Mouse (Mus musculus): Measurements from ENCODE around the gene Col27a1. TPM values are rescaled to one million over a fixed set of nuclear protein-coding genes. Genes with fewer than 3 reads are reported as not detected.

Gene Col27a1
- total RNA-seq, 1 experiment from 2014 or later = 0.48 TPM

GRCm38 (mm10) chr4:63221096-63221958 is 7.5 kb downstream of the Col27a1 start:
- no peak for ATAC-seq (replicated peaks; ENCODE audit: insufficient number of reproducible peaks, low FRiP score, low TSS enrichment, poor library complexity, severe bottlenecking)

DNA sequence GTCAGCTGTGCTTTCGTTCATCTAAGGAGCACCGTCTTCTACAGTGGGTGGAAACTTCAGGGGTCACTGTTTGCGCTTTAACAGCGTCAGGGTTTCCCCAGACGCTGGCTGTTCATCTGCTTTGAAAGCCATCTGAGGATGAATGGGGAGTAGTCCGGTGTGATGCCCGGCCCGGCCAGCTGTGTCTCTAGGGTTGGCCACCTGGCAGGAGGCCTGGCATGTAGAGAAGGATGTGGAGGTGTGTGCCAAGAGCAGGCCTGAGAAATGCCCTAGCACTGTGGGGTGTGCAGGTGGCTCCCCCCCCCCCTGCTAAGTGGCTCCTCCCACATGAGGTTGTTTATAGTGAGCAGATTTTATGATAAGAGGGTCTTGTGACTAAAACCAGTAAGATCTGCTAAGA is 8.4 kb downstream of the Col27a1 start:
- no peak for ATAC-seq (replicated peaks; ENCODE audit: insufficient number of reproducible peaks, low FRiP score, low TSS enrichment, poor library complexity, severe bottlenecking)

- no peak for ATAC-seq (replicated peaks; ENCODE audit: insufficient number of reproducible peaks, low FRiP score, low TSS enrichment, poor library complexity, severe bottlenecking)
Observed at GRCm38 (mm10) chr4:63225373-63225772, 11.6 kb downstream of the Col27a1 start.

- no peak for ATAC-seq (replicated peaks; ENCODE audit: insufficient number of reproducible peaks, low FRiP score, low TSS enrichment, poor library complexity, severe bottlenecking)
Observed at GRCm38 (mm10) chr4:63226164-63226882, 12.5 kb downstream of the Col27a1 start.

- no peak for ATAC-seq (replicated peaks; ENCODE audit: insufficient number of reproducible peaks, low FRiP score, low TSS enrichment, poor library complexity, severe bottlenecking)
Observed at GRCm38 (mm10) chr4:63226883-63227235, 13.1 kb downstream of the Col27a1 start.

DNA sequence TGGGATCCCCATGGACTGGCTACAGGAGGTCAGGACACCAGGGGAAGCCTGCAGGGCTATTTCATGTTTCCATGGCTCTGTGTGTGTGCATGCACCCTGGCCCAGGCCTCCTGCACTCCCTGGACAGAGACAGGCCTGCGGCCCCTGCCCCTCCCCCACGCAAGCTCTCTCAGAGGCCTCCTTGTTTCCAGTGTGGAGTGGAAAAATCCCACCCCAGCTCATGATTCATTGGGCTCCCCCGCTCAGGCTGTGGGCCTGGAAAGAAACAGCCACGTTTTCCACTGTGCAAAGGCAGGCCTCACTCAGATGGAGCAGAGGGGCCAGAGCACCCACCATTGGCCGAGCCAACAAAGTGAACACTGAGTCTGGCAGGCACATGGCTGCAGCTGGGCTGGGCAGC is 15.1 kb downstream of the Col27a1 start:
- ATAC-seq (replicated peaks; ENCODE audit: insufficient number of reproducible peaks, low FRiP score, low TSS enrichment, poor library complexity, severe bottlenecking) = no peak

GRCm38 (mm10) chr4:63229991-63230581 is 16.3 kb downstream of the Col27a1 start:
- no peak for ATAC-seq (replicated peaks; ENCODE audit: insufficient number of reproducible peaks, low FRiP score, low TSS enrichment, poor library complexity, severe bottlenecking)

GRCm38 (mm10) chr4:63231121-63231520 is 17.3 kb downstream of the Col27a1 start:
- ATAC-seq (replicated peaks; ENCODE audit: insufficient number of reproducible peaks, low FRiP score, low TSS enrichment, poor library complexity, severe bottlenecking) = no peak

GRCm38 (mm10) chr4:63232542-63233020 is 18.8 kb downstream of the Col27a1 start:
- no peak for ATAC-seq (replicated peaks; ENCODE audit: insufficient number of reproducible peaks, low FRiP score, low TSS enrichment, poor library complexity, severe bottlenecking)

GRCm38 (mm10) chr4:63233557-63234452 is 20.0 kb downstream of the Col27a1 start:
- ATAC-seq (replicated peaks; ENCODE audit: insufficient number of reproducible peaks, low FRiP score, low TSS enrichment, poor library complexity, severe bottlenecking) = no peak

DNA sequence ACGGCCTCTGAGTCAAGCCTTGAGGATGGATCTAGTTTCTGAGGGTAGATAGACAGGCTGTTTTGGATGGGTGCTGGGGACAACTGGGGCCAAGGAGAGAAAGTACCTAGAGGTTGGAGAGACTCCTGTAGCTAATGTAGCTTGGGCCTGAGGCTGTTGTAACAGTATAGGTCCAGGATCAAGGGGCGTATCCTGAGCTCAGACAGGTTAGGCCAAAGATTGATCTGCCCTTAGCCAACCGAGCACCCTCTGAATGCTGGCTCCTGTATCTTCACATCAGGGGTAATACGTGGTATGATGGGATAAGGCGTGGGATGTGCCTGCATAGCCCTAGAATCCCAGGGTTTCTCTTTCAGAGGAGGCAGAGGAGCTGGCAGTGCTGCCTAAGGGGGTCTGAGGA is 21.0 kb downstream of the Col27a1 start:
- no peak for ATAC-seq (replicated peaks; ENCODE audit: insufficient number of reproducible peaks, low FRiP score, low TSS enrichment, poor library complexity, severe bottlenecking)

DNA sequence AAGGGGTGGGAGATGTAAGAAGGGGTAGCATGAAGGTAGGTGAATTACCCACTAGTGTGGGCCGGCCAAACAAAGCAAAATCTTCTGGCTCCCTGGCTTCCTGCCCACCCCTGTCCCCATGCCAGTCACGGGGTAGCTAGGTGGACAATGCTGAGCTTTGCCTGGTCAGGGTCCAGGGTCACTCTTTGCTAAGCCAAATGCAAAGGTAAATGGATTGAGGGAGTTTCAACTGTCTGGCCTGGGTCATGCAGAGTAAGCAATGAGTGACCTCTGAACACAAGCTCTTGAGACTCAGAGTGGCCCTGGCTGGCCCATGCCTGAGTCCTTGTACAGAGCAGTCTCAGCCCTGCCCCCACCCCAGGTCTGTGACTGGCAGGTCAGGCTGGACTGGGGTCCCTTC is 22.4 kb downstream of the Col27a1 start:
- ATAC-seq (replicated peaks; ENCODE audit: insufficient number of reproducible peaks, low FRiP score, low TSS enrichment, poor library complexity, severe bottlenecking) = no peak

DNA sequence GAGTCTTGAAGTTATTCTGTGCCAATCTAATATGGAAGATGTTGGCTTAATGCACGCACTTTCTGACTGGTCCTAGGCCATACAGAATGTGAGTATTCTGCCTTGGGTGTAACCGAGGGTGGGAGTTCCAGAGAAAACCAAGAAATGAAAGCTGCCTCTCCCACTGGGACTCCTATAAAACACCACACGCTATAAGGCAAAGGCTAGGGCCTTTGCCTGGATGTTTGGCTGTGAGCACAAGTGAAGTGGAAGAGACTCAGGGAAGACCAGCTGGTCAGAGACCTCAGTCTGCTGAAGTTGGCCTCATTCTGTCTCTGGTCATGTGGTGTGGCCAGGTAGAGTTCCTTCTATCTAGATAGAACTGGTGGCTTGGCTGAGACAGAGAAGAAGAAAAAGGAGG is 23.4 kb downstream of the Col27a1 start:
- no peak for ATAC-seq (replicated peaks; ENCODE audit: insufficient number of reproducible peaks, low FRiP score, low TSS enrichment, poor library complexity, severe bottlenecking)

GRCm38 (mm10) chr4:63238141-63238540 is 24.3 kb downstream of the Col27a1 start:
- ATAC-seq (replicated peaks; ENCODE audit: insufficient number of reproducible peaks, low FRiP score, low TSS enrichment, poor library complexity, severe bottlenecking) = no peak

- no peak for ATAC-seq (replicated peaks; ENCODE audit: insufficient number of reproducible peaks, low FRiP score, low TSS enrichment, poor library complexity, severe bottlenecking)
Observed at GRCm38 (mm10) chr4:63238722-63239121, 24.9 kb downstream of the Col27a1 start.

- no peak for ATAC-seq (replicated peaks; ENCODE audit: insufficient number of reproducible peaks, low FRiP score, low TSS enrichment, poor library complexity, severe bottlenecking)
Observed at GRCm38 (mm10) chr4:63241031-63241430, 27.2 kb downstream of the Col27a1 start.

DNA sequence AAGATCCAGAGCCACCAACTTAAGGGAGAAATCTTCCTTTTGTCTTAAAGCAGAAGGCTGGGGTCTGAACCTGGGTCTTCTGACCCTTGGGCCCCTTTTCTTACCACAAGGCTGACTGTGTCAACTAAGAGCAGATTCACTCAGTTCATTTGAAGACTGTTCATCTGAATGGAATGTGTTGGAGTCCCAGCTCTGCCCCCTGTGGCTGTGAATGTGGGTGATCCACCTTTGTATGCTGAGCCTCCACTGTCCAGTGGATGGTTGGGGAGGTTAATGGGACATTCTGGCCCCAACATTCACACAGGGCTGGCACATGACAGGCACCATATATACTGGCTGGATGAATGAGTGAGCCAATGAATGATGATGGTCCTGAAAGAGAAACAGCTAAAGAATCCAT is 34.2 kb downstream of the Col27a1 start:
- ATAC-seq (replicated peaks; ENCODE audit: insufficient number of reproducible peaks, low FRiP score, low TSS enrichment, poor library complexity, severe bottlenecking) = no peak

- ATAC-seq (replicated peaks; ENCODE audit: insufficient number of reproducible peaks, low FRiP score, low TSS enrichment, poor library complexity, severe bottlenecking) = no peak
Observed at GRCm38 (mm10) chr4:63248951-63249350, 35.1 kb downstream of the Col27a1 start.

DNA sequence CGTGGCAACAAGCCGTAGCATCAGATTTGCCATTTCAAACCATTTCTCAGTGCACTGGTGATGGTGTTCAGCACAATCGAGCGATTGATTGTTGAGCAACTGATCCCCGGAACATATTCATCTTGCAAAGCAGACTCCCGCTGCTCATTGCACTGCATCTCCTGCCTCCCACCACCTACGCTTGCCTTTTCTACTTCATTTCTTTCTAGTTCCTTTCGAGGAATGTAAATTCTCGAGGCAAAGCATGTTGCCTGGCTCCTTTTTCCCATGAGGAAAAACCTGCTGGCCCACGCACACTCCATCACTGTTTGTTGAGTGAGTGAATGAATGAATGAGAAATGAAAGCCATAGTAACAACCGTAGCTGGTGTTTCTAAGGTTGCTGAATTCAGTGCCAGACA is 38.0 kb downstream of the Col27a1 start:
- ATAC-seq (replicated peaks; ENCODE audit: insufficient number of reproducible peaks, low FRiP score, low TSS enrichment, poor library complexity, severe bottlenecking) = no peak

Data from monocyte, adult 5-6 weeks (primary cell).